12 mouse cellular contexts compared by ENCODE assay signal in the genomic region with DNA sequence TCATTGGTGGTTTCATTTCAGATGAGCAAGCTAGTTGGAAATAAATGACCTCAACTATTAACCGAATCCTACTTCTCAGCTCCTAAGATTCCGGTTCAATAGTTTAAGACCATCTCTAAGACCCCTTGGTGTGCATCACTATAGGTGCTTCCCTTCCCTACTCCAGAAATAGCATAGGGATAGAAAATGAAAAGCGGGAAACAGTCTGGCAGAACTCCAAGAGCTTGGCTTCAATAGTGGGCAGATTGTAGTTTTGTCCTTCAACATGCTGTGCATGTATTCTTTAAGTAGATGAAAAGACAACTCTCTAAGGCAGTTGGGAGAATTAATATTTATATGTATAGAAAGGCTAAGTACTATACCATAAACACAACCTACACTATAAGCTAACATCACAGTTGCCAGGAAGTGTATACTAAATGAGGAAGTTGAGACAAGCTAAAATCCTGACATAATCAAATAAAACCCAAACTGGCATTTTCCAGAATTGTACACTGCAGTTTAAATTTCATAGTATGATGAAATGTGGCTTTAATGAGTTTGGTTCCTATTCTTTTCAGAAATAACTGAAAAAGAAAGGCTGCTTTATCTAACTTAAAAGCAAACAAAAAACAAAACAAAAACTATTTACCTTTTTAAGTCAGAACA. TPM values are rescaled to one million over a fixed set of nuclear protein-coding genes. Genes with fewer than 3 reads are reported as not detected.
A peak's percentile ranks its signal among the peaks of the same experiment; 100 is the strongest.
DNase-seq lines count a peak whose midpoint lies in the region; ATAC-seq and TF ChIP-seq lines count a peak whose summit lies in the region.
"Had no signal": no experiment of that assay in that cellular context is flagged by ENCODE, and none has a peak within 500 bp of the region (broad histone marks: within the 10 kb centered on the region; RNA-seq: fewer than 3 reads in every experiment).

No protein-coding gene starts in this region.

- H3K4me2 ChIP-seq in forebrain, embryonic 14.5 days (ENCODE audit: low read length), result no peak overlapping the region
- H3K4me2 ChIP-seq in forebrain, embryonic 13.5 days, result no peak overlapping the region
- no peak overlapping the region for H3K4me2 ChIP-seq in kidney, embryonic 14.5 days (replicated peaks; ENCODE audit: low read depth, low read length)
- H3K4me2 ChIP-seq: embryonic facial prominence, embryonic 15.5 days; hindbrain, embryonic 13.5 days; lung, embryonic 15.5 days; midbrain, embryonic 15.5 days had no signal

- H3K79me2 ChIP-seq in MEL (ENCODE audit: control insufficient read depth, insufficient read depth, low read length, poor library complexity), result peaks cover 83% of the 10 kb centered on the region

- no peak for ATAC-seq in forebrain, embryonic 14.5 days
- ATAC-seq in forebrain, embryonic 13.5 days, result no peak
- no peak for ATAC-seq in kidney, embryonic 14.5 days (ENCODE audit: low FRiP score, low TSS enrichment)
- ATAC-seq: midbrain, embryonic 15.5 days had no signal

- no peak for TF ChIP-seq POLR2A in kidney, adult 2 months (IDR thresholded peaks at IDR 0.05; ENCODE audit: low read depth, low read length)
- TF ChIP-seq POLR2A in MEL (IDR thresholded peaks at IDR 0.05; ENCODE audit: control insufficient read depth in 1 of 2, insufficient read depth in 1 of 2, low read depth in 1 of 2, low read length in 2 of 2, poor library complexity in 1 of 2), result no peak; a peak in 1 of 4 replicates

- DNase-seq in forebrain, embryonic 14.5 days (ENCODE audit: low spot score), result peak; percentile 23
- DNase-seq in kidney, adult 2 months, result no peak
- peak; percentile 78 for DNase-seq in MEL (ENCODE audit: low read depth, low spot score)
- peak; percentile 30 to 60 for DNase-seq in cerebellum, postnatal 25 days
- no peak for DNase-seq in T-cell, adult 2 months (ENCODE audit: low spot score)
- no peak for DNase-seq in lung, postnatal 10 days

- peaks cover 5% of the 10 kb centered on the region for H3K4me1 ChIP-seq in forebrain, embryonic 14.5 days (ENCODE audit: control insufficient read depth, insufficient read depth, low read length)
- peaks cover 25% of the 10 kb centered on the region for H3K4me1 ChIP-seq in forebrain, embryonic 13.5 days
- H3K4me1 ChIP-seq in kidney, adult 2 months (ENCODE audit: control insufficient read depth, insufficient read depth, low read length), result peaks cover 32% of the 10 kb centered on the region; the same call in 1 of the 2 replicates
- peaks cover 6% of the 10 kb centered on the region for H3K4me1 ChIP-seq in kidney, embryonic 14.5 days (ENCODE audit: control insufficient read depth, insufficient read depth, low read length)
- H3K4me1 ChIP-seq in MEL (ENCODE audit: control insufficient read depth in 1 of 2, insufficient read depth in 2 of 2, low read length in 2 of 2), result peaks cover 32 to 39% of the 10 kb centered on the region in 2 experiments

- no peak for TF ChIP-seq RAD21 in MEL (IDR thresholded peaks at IDR 0.05; ENCODE audit: low read depth, low read length)

- no peak overlapping the region for H3K9ac ChIP-seq in forebrain, embryonic 14.5 days (ENCODE audit: low read length)
- H3K9ac ChIP-seq in forebrain, embryonic 13.5 days, result no peak overlapping the region
- H3K9ac ChIP-seq in kidney, embryonic 14.5 days (ENCODE audit: low read depth, low read length), result no peak overlapping the region
- H3K9ac ChIP-seq in MEL (ENCODE audit: control insufficient read depth, low read depth, low read length, poor library complexity, severe bottlenecking), result no peak overlapping the region
- H3K9ac ChIP-seq: embryonic facial prominence, embryonic 15.5 days; hindbrain, embryonic 13.5 days; lung, embryonic 15.5 days; midbrain, embryonic 15.5 days had no signal

- no peaks in the 10 kb centered on the region for H3K27me3 ChIP-seq in forebrain, embryonic 14.5 days (replicated peaks; ENCODE audit: control insufficient read depth, insufficient read depth, low read length)
- no peaks in the 10 kb centered on the region for H3K27me3 ChIP-seq in forebrain, embryonic 13.5 days
- H3K27me3 ChIP-seq in kidney, adult 2 months (replicated peaks; ENCODE audit: control insufficient read depth, insufficient read depth, low read length), result no peaks in the 10 kb centered on the region
- H3K27me3 ChIP-seq in kidney, embryonic 14.5 days (ENCODE audit: control insufficient read depth, insufficient read depth, low read length), result no peaks in the 10 kb centered on the region
- H3K27me3 ChIP-seq in MEL (ENCODE audit: control insufficient read depth in 1 of 2, insufficient read depth in 2 of 2, low read length in 2 of 2), result no peaks in the 10 kb centered on the region
- H3K27me3 ChIP-seq: embryonic facial prominence, embryonic 15.5 days; hindbrain, embryonic 13.5 days; lung, embryonic 15.5 days; midbrain, embryonic 15.5 days had no signal

- TF ChIP-seq EP300 in MEL (IDR thresholded peaks at IDR 0.05; ENCODE audit: low read depth in 1 of 2, low read length in 2 of 2), result peak; percentile 48 to 58; a peak in 3 of 4 replicates

- no peaks in the 10 kb centered on the region for H3K36me3 ChIP-seq in forebrain, embryonic 14.5 days (ENCODE audit: control insufficient read depth, insufficient read depth, low read length)
- H3K36me3 ChIP-seq in forebrain, embryonic 13.5 days (ENCODE audit: poor library complexity, severe bottlenecking), result peaks cover 4% of the 10 kb centered on the region; the same call in 1 of the 2 replicates
- H3K36me3 ChIP-seq in kidney, adult 2 months (ENCODE audit: control insufficient read depth, insufficient read depth, low read length), result no peaks in the 10 kb centered on the region
- H3K36me3 ChIP-seq in kidney, embryonic 14.5 days (ENCODE audit: control insufficient read depth, insufficient read depth, low read length), result peaks cover 4% of the 10 kb centered on the region
- peaks cover 27 to 80% of the 10 kb centered on the region in 2 experiments for H3K36me3 ChIP-seq in MEL (ENCODE audit: control insufficient read depth in 1 of 2, insufficient read depth in 2 of 2, low read length in 2 of 2)
- H3K36me3 ChIP-seq: embryonic facial prominence, embryonic 15.5 days; hindbrain, embryonic 13.5 days; lung, embryonic 15.5 days; midbrain, embryonic 15.5 days had no signal

- WGBS in forebrain, embryonic 14.5 days, result 33% methylated on average over 3 of the region's 3 CpGs
- 37% methylated on average over 3 of the region's 3 CpGs for WGBS in forebrain, embryonic 13.5 days
- WGBS in kidney, adult 2 months, result 14% methylated on average over 3 of the region's 3 CpGs
- 80% methylated on average over 3 of the region's 3 CpGs for WGBS in kidney, embryonic 14.5 days

- TF ChIP-seq CTCF in kidney, adult 2 months (conservative IDR thresholded peaks at IDR 0.05; ENCODE audit: insufficient read depth, insufficient read length, low read depth, low read length), result no peak
- TF ChIP-seq CTCF in MEL (IDR thresholded peaks at IDR 0.05 in 2 of 3, conservative IDR thresholded peaks at IDR 0.05 in 1 of 3; ENCODE audit: control insufficient read depth in 1 of 3, insufficient read depth in 1 of 3, low read depth in 2 of 3, low read length in 3 of 3, poor library complexity in 1 of 3, severe bottlenecking in 1 of 3), result no peak

- H3K4me3 ChIP-seq in forebrain, embryonic 14.5 days (ENCODE audit: low read depth, low read length), result no peak overlapping the region
- H3K4me3 ChIP-seq in forebrain, embryonic 13.5 days, result no peak overlapping the region
- H3K4me3 ChIP-seq in kidney, adult 2 months (ENCODE audit: insufficient read depth, low read depth, low read length), result no peak overlapping the region
- no peak overlapping the region for H3K4me3 ChIP-seq in kidney, embryonic 14.5 days (ENCODE audit: low read length)
- no peak overlapping the region for H3K4me3 ChIP-seq in MEL (ENCODE audit: control insufficient read depth in 1 of 2, insufficient read depth in 1 of 2, low read depth in 2 of 2, low read length in 2 of 2)
- H3K4me3 ChIP-seq: embryonic facial prominence, embryonic 15.5 days; hindbrain, embryonic 13.5 days; lung, embryonic 15.5 days; midbrain, embryonic 15.5 days had no signal

- H3K27ac ChIP-seq in forebrain, embryonic 14.5 days (ENCODE audit: low read depth, low read length), result no peak overlapping the region
- H3K27ac ChIP-seq in forebrain, embryonic 13.5 days, result no peak overlapping the region
- H3K27ac ChIP-seq in kidney, adult 2 months (ENCODE audit: insufficient read depth, low read depth, low read length), result peak overlapping the region; percentile 23; the same call in 1 of the 2 replicates
- no peak overlapping the region for H3K27ac ChIP-seq in kidney, embryonic 14.5 days (ENCODE audit: low read depth, low read length)
- 0 out of 2 replicates have a peak overlapping the region, but pooled peaks have one; percentile 12 for H3K27ac ChIP-seq in MEL (ENCODE audit: control insufficient read depth, low read depth, low read length)
- H3K27ac ChIP-seq: embryonic facial prominence, embryonic 15.5 days; hindbrain, embryonic 13.5 days; lung, embryonic 15.5 days; midbrain, embryonic 15.5 days had no signal

- H3K9me3 ChIP-seq in forebrain, embryonic 14.5 days (replicated peaks; ENCODE audit: control insufficient read depth, low read length), result no peaks in the 10 kb centered on the region
- H3K9me3 ChIP-seq in forebrain, embryonic 13.5 days (replicated peaks), result no peaks in the 10 kb centered on the region
- no peaks in the 10 kb centered on the region for H3K9me3 ChIP-seq in kidney, embryonic 14.5 days (ENCODE audit: control insufficient read depth, low read length)
- no peaks in the 10 kb centered on the region for H3K9me3 ChIP-seq in MEL (replicated peaks; ENCODE audit: insufficient read depth, low read length)
- H3K9me3 ChIP-seq: embryonic facial prominence, embryonic 15.5 days; hindbrain, embryonic 13.5 days; lung, embryonic 15.5 days; midbrain, embryonic 15.5 days had no signal

TF ChIP-seq in MEL, 35 proteins besides CTCF, POLR2A, EP300 and RAD21 (continues in another document):
- TF ChIP-seq UBTF (IDR thresholded peaks at IDR 0.05; ENCODE audit: borderline replicate concordance, insufficient read depth, low read depth, low read length), result no peak

RNA-seq across cellular contexts. Expression of gene Cltc, which starts 7.5 kb away (rescaled TPM):
- polyA plus RNA-seq in forebrain, embryonic 14.5 days (2014; fragmentation: Nextera tagmentation; extraction: Ambion mirVana), result 138 and 159 TPM in 2 replicates
- polyA plus RNA-seq in forebrain, embryonic 13.5 days (2015; fragmentation: Nextera tagmentation; extraction: Ambion mirVana), result 106 and 126 TPM in 2 replicates
- polyA plus RNA-seq in kidney, adult 2 months (2012; rRNA removed), result 94.4 and 107 TPM in 2 replicates
- polyA plus RNA-seq in kidney, embryonic 14.5 days (2014; fragmentation: Nextera tagmentation; extraction: Ambion mirVana), result 128 and 200 TPM in 2 replicates
- total RNA-seq in MEL (2012; rRNA removed), result 205 and 269 TPM in 2 replicates
- polyA plus RNA-seq in MEL (2012; ENCODE audit: insufficient read depth in 1 of 2, insufficient read length in 2 of 2, low read depth in 1 of 2, low replicate concordance in 2 of 2, missing spikeins in 1 of 2), result 100 to 1,000 TPM; 149 to 300 TPM

RNA-seq across cellular contexts. Expression of gene Dhx40, which starts 57.6 kb away (rescaled TPM):
- 33.2 and 34.1 TPM in 2 replicates for polyA plus RNA-seq in forebrain, embryonic 14.5 days (2014; fragmentation: Nextera tagmentation; extraction: Ambion mirVana)
- polyA plus RNA-seq in forebrain, embryonic 13.5 days (2015; fragmentation: Nextera tagmentation; extraction: Ambion mirVana), result 38.3 and 41.7 TPM in 2 replicates
- 6.5 and 10.0 TPM in 2 replicates for polyA plus RNA-seq in kidney, adult 2 months (2012; rRNA removed)
- polyA plus RNA-seq in kidney, embryonic 14.5 days (2014; fragmentation: Nextera tagmentation; extraction: Ambion mirVana), result 29.6 and 44.5 TPM in 2 replicates
- total RNA-seq in MEL (2012; rRNA removed), result 15.5 and 16.1 TPM in 2 replicates
- 10 to 100 TPM in 1 of 2 experiments, not detected in 1; 10.1 TPM for polyA plus RNA-seq in MEL (2012; ENCODE audit: insufficient read depth in 1 of 2, insufficient read length in 2 of 2, low read depth in 1 of 2, low replicate concordance in 2 of 2, missing spikeins in 1 of 2)

Comparison
In these comparisons a context has a peak if more than half of its experiments do, and no peak if none do; other contexts are left out.
1. H3K27ac ChIP-seq: peak in kidney, adult 2 months (single experiment) and MEL (single experiment); none in forebrain, embryonic 14.5 days (single experiment), forebrain, embryonic 13.5 days (single experiment) and kidney, embryonic 14.5 days (single experiment).
2. DNase-seq: peak in forebrain, embryonic 14.5 days (single experiment), MEL (single experiment) and cerebellum, postnatal 25 days (2 of 2); none in kidney, adult 2 months (single experiment), T-cell, adult 2 months (single experiment) and lung, postnatal 10 days (single experiment).